Mouse (Mus musculus) liver, adult 2 months (tissue): ENCODE measurements around the gene Prkch. TPM values are rescaled to one million over a fixed set of nuclear protein-coding genes. Genes with fewer than 3 reads are reported as not detected.

Experiments
- DNase-seq: peaks from one replicate; pipeline ENCODE4 v3.0.0-alpha.2; 2011; ENCODE audit warnings: low read depth, low spot score; ENCODE audit errors: extremely low read depth
- H3K27ac ChIP-seq: fragments of 200-500 bp; replicated peaks from 2 replicates; pipeline ENCODE4 v1.5.1; 2012; ENCODE audit warnings: low read depth, mild to moderate bottlenecking, control low read depth, inconsistent platforms, low read length; ENCODE audit not compliant: insufficient read depth
- H3K27me3 ChIP-seq: fragments of 200-500 bp; 2 replicates; pipeline ENCODE4 v1.6.1; 2012; ENCODE audit warnings: mild to moderate bottlenecking, moderate library complexity, low read length, inconsistent platforms; ENCODE audit not compliant: control insufficient read depth, insufficient read depth
- H3K36me3 ChIP-seq: fragments of 200-500 bp; 2 replicates; pipeline ENCODE4 v1.6.1; 2012; ENCODE audit warnings: low read length, inconsistent platforms; ENCODE audit not compliant: control insufficient read depth, insufficient read depth
- H3K4me1 ChIP-seq: fragments of 200-500 bp; 2 replicates; pipeline ENCODE4 v1.6.1; 2011; ENCODE audit warnings: low read length; ENCODE audit not compliant: control insufficient read depth, insufficient read depth
- H3K4me3 ChIP-seq: fragments of 200-500 bp; 2 replicates; pipeline ENCODE4 v1.5.1; 2011; ENCODE audit warnings: low read depth, mild to moderate bottlenecking, control low read depth, low read length, moderate library complexity; ENCODE audit not compliant: insufficient read depth
- H3K79me2 ChIP-seq: fragments of 200-500 bp; 2 replicates; pipeline ENCODE4 v1.6.1; 2012; ENCODE audit warnings: inconsistent platforms, mild to moderate bottlenecking, low read length, moderate library complexity; ENCODE audit not compliant: control insufficient read depth, insufficient read depth
- H3K9ac ChIP-seq: fragments of 200-500 bp; 2 replicates; pipeline ENCODE4 v1.6.1; 2012; ENCODE audit warnings: low read depth, mild to moderate bottlenecking, control low read depth, inconsistent platforms, low read length
- CTCF ChIP-seq: fragments of 200-500 bp; IDR thresholded peaks from 2 replicates; pipeline ENCODE4 v1.5.1; 2011; ENCODE audit warnings: low read depth, low read length, control low read depth
- POLR2A ChIP-seq: fragments of 200-500 bp; IDR thresholded peaks from 2 replicates; pipeline ENCODE4 v1.6.1; 2011; ENCODE audit warnings: low read length, control low read depth; ENCODE audit not compliant: insufficient read depth; ENCODE audit errors: extremely low read depth
- WGBS: fragments of 180-500 bp; shearing (Covaris S2); methylation state at CpG from one replicate; pipeline ENCODE4 v1.1.7; 2018; 5-methylcytosine and 5-hydroxymethylcytosine counted together
- polyA plus RNA-seq: library from polyadenylated mRNA; depleted of rRNA; stranded (reverse); fragments of >200 nt; gene quantifications from 2 replicates; pipeline ENCODE4 v1.2.3, GENCODE M21; 2012
- total RNA-seq: library from RNA; depleted of rRNA; stranded (reverse); fragments of >200 nt; gene quantifications from 2 replicates; pipeline ENCODE4 v1.2.3, GENCODE M21; 2014

The Prkch gene
- total and polyA plus RNA-seq, 2 experiments: 1.5 to 5.3 TPM

- Histone ChIP-seq H3K27ac (peak overlapping the region; percentile 34), H3K4me1 (no peaks in the 10 kb centered on the region), H3K27me3 (peaks cover 16% of the 10 kb centered on the region; the same call in 1 of the 2 replicates), H3K79me2 (no peaks in the 10 kb centered on the region), H3K4me3 (peak overlapping the region; percentile 89), H3K36me3 (no peaks in the 10 kb centered on the region), H3K9ac (peak overlapping the region; percentile 77)
- no peak for TF ChIP-seq CTCF
- TF ChIP-seq POLR2A: no peak
- 3% methylated on average over 33 of the region's 33 CpGs for WGBS
- no peak for DNase-seq
These were observed 725 bp downstream of the Prkch start for GRCm38 (mm10) chr12:73585241-73585801.

GRCm38 (mm10) chr12:73585850-73586249 lies 1.3 kb downstream of the Prkch start:
- no peak for TF ChIP-seq POLR2A
- TF ChIP-seq CTCF: no peak
- Histone ChIP-seq H3K36me3 (no peaks in the 10 kb centered on the region), H3K27ac (peak overlapping the region; percentile 34), H3K79me2 (no peaks in the 10 kb centered on the region), H3K9ac (peak overlapping the region; percentile 61), H3K27me3 (peaks cover 16% of the 10 kb centered on the region; the same call in 1 of the 2 replicates), H3K4me3 (peak overlapping the region; percentile 89), H3K4me1 (no peaks in the 10 kb centered on the region)
- DNase-seq: no peak
- 4% methylated on average over 7 of the region's 7 CpGs for WGBS

- Histone ChIP-seq H3K4me3 (peak overlapping the region; percentile 26; the same call in 1 of the 2 replicates), H3K4me1 (no peaks in the 10 kb centered on the region), H3K79me2 (no peaks in the 10 kb centered on the region), H3K9ac (no peak overlapping the region), H3K36me3 (no peaks in the 10 kb centered on the region), H3K27ac (no peak overlapping the region), H3K27me3 (peaks cover 16% of the 10 kb centered on the region; the same call in 1 of the 2 replicates)
- no peak for DNase-seq
- no peak for TF ChIP-seq POLR2A
- no peak for TF ChIP-seq CTCF
- WGBS: 55% methylated on average over 3 of the region's 3 CpGs
These were observed 2.7 kb downstream of the Prkch start for GRCm38 (mm10) chr12:73587262-73587661.

GRCm38 (mm10) chr12:73590627-73591276 lies 6.2 kb downstream of the Prkch start:
- Histone ChIP-seq H3K27ac (peak overlapping the region; percentile 35), H3K4me1 (no peaks in the 10 kb centered on the region; the same call in 1 of the 2 replicates), H3K27me3 (peaks cover 2% of the 10 kb centered on the region; the same call in 1 of the 2 replicates), H3K36me3 (no peaks in the 10 kb centered on the region), H3K79me2 (no peaks in the 10 kb centered on the region), H3K9ac (peak overlapping the region; percentile 25; the same call in 1 of the 2 replicates), H3K4me3 (no peak overlapping the region)
- WGBS: 80% methylated on average over 15 of the region's 15 CpGs
- DNase-seq: no peak
- TF ChIP-seq POLR2A: no peak
- no peak for TF ChIP-seq CTCF

GRCm38 (mm10) chr12:73591625-73592024 lies 7.0 kb downstream of the Prkch start:
- no peak for DNase-seq
- Histone ChIP-seq H3K27me3 (no peaks in the 10 kb centered on the region; the same call in 1 of the 2 replicates), H3K9ac (no peak overlapping the region), H3K79me2 (no peaks in the 10 kb centered on the region), H3K36me3 (no peaks in the 10 kb centered on the region), H3K4me3 (no peak overlapping the region), H3K4me1 (no peaks in the 10 kb centered on the region; the same call in 1 of the 2 replicates), H3K27ac (peak overlapping the region; percentile 28; the same call in 1 of the 2 replicates)
- WGBS: 56% methylated on average over 11 of the region's 11 CpGs
- no peak for TF ChIP-seq CTCF
- no peak for TF ChIP-seq POLR2A
